Mouse (Mus musculus): ENCODE measurements around the gene E2f2.

DNA sequence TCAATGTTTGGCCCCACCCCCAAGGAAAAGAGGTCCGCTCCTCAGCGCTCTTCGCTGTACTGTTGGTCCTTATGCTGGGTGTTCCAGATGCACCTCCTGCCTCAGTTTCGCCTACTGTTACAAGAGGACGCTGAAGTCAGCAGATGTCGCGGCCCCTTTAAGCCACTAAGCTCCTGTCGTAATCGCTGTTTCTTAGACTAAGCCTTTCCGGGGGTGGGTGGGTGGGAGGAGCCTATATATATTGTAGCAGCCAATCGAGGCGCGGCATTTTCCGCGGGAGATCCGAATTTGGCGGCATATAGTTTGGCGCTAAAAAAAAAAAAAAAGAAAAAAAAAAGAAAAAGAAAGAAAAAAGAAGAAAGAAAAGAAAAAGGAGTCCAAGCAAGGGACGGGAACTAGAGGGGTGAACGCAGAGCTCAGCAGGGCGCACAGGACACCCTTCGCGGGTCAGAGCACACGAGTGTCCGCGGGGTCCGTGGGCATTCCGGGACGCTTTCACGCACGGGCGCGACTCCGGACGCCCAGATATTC is at the start of gene E2f2:
- TF ChIP-seq CTCF (IDR thresholded peaks at IDR 0.05; ENCODE audit: low read depth) = no peak
- no peak for TF ChIP-seq EP300 (IDR thresholded peaks at IDR 0.05; ENCODE audit: low read depth)
